Mouse (Mus musculus) hindbrain, embryonic 14.5 days (tissue): ENCODE results near the gene Tsku. TPM values are rescaled to one million over a fixed set of nuclear protein-coding genes. Genes with fewer than 3 reads are reported as not detected.

Source experiments
- ATAC-seq: fragments of 200-750 bp; cut with Nextera tagmentation; 2 replicates; pipeline ENCODE4 v1.8.0; 2017; ENCODE audit warnings: moderate number of reproducible peaks, mild to moderate bottlenecking, moderate TSS enrichment, moderate library complexity; ENCODE audit not compliant: low FRiP score
- DNase-seq: peaks from one replicate; pipeline ENCODE4 v3.0.0-alpha.2; 2015; ENCODE audit warnings: low spot score
- H3K27ac ChIP-seq: fragments of 300-500 bp; sonication (generic); 2 replicates; pipeline ENCODE4 v1.5.1; 2014; ENCODE audit warnings: mild to moderate bottlenecking, moderate library complexity
- H3K27me3 ChIP-seq: fragments of 300-500 bp; sonication (generic); 2 replicates; pipeline ENCODE4 v1.6.1; 2014; ENCODE audit warnings: mild to moderate bottlenecking, low read length, mixed read lengths; ENCODE audit not compliant: control insufficient read depth, insufficient read depth
- H3K36me3 ChIP-seq: fragments of 300-500 bp; sonication (generic); replicated peaks from 2 replicates; pipeline ENCODE4 v1.6.1; 2014; ENCODE audit not compliant: control insufficient read depth, insufficient read depth
- H3K4me1 ChIP-seq: fragments of 300-500 bp; sonication (generic); replicated peaks from 2 replicates; pipeline ENCODE4 v1.6.1; 2014; ENCODE audit warnings: antibody characterized with exemption, low read length, mixed read lengths; ENCODE audit not compliant: control insufficient read depth, insufficient read depth
- H3K4me2 ChIP-seq: fragments of 300-500 bp; sonication (generic); replicated peaks from 2 replicates; pipeline ENCODE4 v1.6.1; 2014; ENCODE audit warnings: mild to moderate bottlenecking, moderate library complexity
- H3K4me3 ChIP-seq: fragments of 300-500 bp; sonication (generic); replicated peaks from 2 replicates; pipeline ENCODE4 v1.5.1; 2014; ENCODE audit warnings: mild to moderate bottlenecking, low read length
- H3K9ac ChIP-seq: fragments of 300-500 bp; sonication (generic); 2 replicates; pipeline ENCODE4 v1.6.1; 2014
- H3K9me3 ChIP-seq: fragments of 300-500 bp; sonication (generic); 2 replicates; pipeline ENCODE4 v1.6.1; 2016; ENCODE audit warnings: low read length; ENCODE audit not compliant: control insufficient read depth
- WGBS: fragments of 180-500 bp; shearing (Covaris S2); extraction: QIAGEN DNeasy Blood & Tissue Kit; methylation state at CpG from one replicate; pipeline ENCODE4 v1.1.7; 2014; 5-methylcytosine and 5-hydroxymethylcytosine counted together
- polyA plus RNA-seq: library from polyadenylated mRNA; unstranded; fragments of >200 nt; fragmentation: Nextera tagmentation; extraction: Ambion mirVana; gene quantifications from 2 replicates; pipeline ENCODE4 v1.2.1, GENCODE M21; 2014

The Tsku gene
- polyA plus RNA-seq, 1 experiment from 2014 or later: 11.7 TPM

DNA sequence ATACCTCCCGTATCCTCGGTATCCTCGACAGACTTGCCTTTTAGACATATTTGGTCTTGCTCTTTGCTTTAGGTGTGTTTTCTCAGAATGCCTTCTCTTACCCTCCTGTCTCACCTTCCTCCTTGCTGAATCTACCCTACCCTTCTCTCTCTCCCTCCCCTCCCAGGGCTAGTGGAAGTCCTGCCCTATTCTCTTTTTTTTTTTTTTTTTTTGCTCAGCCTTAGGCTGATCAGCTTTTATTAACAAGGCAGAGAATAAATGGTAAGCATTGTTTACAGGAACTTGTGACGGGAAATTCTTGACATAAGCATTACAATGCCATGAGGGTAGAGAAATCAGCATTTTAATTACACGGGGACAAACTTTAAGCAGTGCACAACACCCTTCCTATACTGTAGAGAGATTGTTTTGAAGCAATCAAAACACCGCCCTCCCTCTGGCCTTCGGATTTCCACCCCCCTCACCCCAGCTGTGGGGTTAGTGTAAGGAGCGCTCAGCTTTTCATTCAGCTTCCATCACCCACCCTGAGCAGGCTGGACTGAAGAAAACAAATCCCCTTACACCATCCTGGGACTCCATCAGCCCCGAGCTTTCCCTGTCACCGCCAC lies 8.7 kb upstream of the Tsku start:
- WGBS: 47% methylated on average over 10 of the region's 10 CpGs
- DNase-seq: no peak
- Histone ChIP-seq H3K9ac (no peak overlapping the region), H3K9me3 (no peaks in the 10 kb centered on the region), H3K36me3 (no peaks in the 10 kb centered on the region), H3K4me2 (no peak overlapping the region), H3K27me3 (no peaks in the 10 kb centered on the region), H3K27ac (no peak overlapping the region), H3K4me1 (no peaks in the 10 kb centered on the region), H3K4me3 (no peak overlapping the region)
- ATAC-seq: no peak

DNA sequence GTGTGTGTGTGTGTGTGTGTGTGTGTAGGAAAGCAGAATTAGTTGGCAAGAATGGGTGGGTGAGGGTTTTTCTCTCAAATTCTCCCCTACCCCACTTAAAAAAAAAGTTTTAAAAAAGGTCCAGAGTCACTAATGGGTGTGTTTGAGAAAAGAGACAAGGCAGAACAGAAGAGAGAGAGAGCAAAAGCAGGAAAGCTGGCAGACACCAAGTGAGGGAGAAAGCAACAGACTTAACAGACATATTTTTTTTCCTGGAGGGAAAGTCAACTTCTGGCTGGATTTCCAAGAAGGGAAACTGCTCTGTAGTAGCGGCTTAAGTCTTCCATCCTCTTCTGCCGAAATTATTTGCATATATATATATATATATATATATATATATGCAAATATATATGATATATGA lies 534 bp upstream of the Tsku start:
- no peak overlapping the region for H3K27ac ChIP-seq
- WGBS: 43% methylated on average over 2 of the region's 2 CpGs

DNA sequence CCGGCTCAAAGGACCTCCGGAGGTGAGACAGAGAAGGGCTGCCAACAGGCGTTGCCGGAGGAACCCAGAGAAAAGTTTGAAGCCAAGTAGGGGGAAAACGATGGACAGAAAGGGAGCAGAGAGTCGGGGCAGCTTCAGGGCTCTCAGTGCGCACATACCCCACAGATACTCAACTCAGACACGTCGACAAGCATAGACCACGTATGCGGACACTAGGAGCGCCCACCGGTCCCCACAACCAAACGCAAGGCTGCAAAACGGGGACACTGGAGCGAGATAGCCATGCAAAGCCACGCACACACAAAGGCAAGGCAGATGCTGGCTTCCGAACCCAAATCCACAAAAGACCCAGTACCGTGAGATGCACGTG lies 522 bp downstream of the Tsku start:
- Histone ChIP-seq H3K9me3 (no peaks in the 10 kb centered on the region), H3K36me3 (no peaks in the 10 kb centered on the region), H3K4me3 (peak overlapping the region; percentile 65), H3K4me2 (peak overlapping the region; percentile 90), H3K27ac (peak overlapping the region; percentile 84), H3K27me3 (no peaks in the 10 kb centered on the region), H3K9ac (peak overlapping the region; percentile 84), H3K4me1 (peaks cover 35% of the 10 kb centered on the region)
- WGBS: 0% methylated on average over 20 of the region's 20 CpGs
- ATAC-seq (peak; percentile 31), DNase-seq (peak; percentile 70)

More for the DNA sequence above, 534 bp upstream of the Tsku start:
- peaks cover 25% of the 10 kb centered on the region for H3K4me1 ChIP-seq
- H3K9ac ChIP-seq: no peak overlapping the region
- no peaks in the 10 kb centered on the region for H3K27me3 ChIP-seq
- DNase-seq (no peak), ATAC-seq (no peak)
- H3K4me2 ChIP-seq: peak overlapping the region; percentile 90
- no peaks in the 10 kb centered on the region for H3K9me3 ChIP-seq
- H3K36me3 ChIP-seq: no peaks in the 10 kb centered on the region
- peak overlapping the region; percentile 65 for H3K4me3 ChIP-seq

DNA sequence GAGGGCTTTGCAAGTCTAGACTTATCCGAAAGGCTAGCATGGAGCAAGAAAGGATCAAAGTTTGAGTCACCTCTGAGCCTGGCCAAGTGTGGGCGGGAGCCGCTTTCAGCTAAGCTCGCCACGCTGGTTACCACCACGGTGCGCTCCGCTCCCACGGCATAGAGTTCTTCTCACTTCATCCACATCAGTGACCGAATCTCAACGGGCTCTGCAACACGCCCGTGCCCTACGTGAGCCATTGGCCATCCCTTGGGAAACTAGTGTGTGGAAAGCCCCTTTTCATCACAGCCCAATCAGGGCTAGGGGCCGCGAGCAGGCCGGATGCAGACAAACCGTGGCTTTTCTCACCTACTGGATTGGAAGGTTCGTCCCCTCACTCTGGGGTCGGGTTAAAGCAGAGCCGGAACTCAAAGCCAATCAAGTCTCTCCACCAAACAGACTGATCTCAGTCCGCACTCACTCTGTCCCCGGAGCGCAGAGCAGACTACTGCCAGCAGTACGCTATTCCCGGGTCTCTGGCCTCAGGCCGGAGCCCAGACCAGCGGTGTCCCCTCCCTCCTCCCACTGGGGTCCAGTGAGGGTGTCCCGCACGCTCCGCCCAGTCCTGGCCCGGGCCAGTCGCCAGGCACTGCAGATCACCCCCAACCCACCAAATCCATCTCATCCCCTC lies 1.0 kb downstream of the Tsku start:
- Histone ChIP-seq H3K9me3 (no peaks in the 10 kb centered on the region), H3K9ac (peak overlapping the region; percentile 84), H3K27me3 (no peaks in the 10 kb centered on the region), H3K4me1 (peaks cover 39% of the 10 kb centered on the region), H3K27ac (peak overlapping the region; percentile 84), H3K36me3 (no peaks in the 10 kb centered on the region), H3K4me3 (peak overlapping the region; percentile 65), H3K4me2 (peak overlapping the region; percentile 90)
- ATAC-seq (peak; percentile 66), DNase-seq (peak; percentile 29)
- WGBS: under 1% methylated on average over 33 of the region's 33 CpGs

DNA sequence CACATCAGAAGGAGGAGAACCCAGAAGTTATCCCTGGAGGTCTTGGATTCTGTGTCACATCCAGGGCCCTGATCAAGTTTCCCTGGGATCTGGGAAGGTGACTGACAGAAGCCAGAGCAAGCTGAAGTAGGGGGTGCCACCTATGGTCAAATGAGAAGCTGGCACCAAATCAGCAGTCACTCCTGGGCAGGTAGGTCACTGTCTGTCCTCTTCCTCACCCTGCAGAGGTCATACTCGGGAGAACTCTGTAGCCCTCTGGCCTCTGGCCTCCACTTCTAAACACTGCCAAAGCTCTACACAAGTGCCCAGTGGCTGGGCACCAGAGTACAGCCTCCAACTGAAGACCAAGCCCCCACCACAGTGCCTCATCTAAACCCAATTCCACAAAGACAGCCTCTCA lies 3.1 kb downstream of the Tsku start:
- 74% methylated on average over 1 of the region's 1 CpGs for WGBS
- H3K4me1 ChIP-seq: peaks cover 52% of the 10 kb centered on the region
- H3K4me2 ChIP-seq: peak overlapping the region; percentile 90
- H3K9ac ChIP-seq: 0 out of 2 replicates have a peak overlapping the region, but pooled peaks have one; percentile 9
- H3K27me3 ChIP-seq: no peaks in the 10 kb centered on the region
- DNase-seq: no peak
- H3K9me3 ChIP-seq: no peaks in the 10 kb centered on the region
- H3K36me3 ChIP-seq: no peaks in the 10 kb centered on the region
- H3K27ac ChIP-seq: no peak overlapping the region
- ATAC-seq: no peak
- H3K4me3 ChIP-seq: no peak overlapping the region

DNA sequence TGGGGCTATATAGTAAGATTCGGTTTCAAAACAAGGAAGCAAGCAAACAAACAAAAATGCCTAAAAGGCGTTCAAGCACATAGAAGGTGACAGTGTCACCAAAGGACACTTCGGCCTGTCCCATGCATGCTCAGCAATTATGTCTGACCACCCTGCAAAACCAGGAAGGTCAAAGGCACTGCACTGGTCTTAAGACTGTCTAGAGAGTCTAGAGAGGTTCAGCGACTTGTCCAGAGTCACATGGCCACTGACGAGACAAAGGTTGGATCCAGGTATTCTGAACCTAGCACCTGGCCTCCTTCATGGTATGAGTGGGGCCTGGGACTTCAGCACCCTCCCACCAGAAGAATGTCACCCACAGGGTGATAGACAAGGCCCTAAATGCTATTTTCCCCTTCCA lies 3.8 kb downstream of the Tsku start:
- Histone ChIP-seq H3K36me3 (peaks cover 5% of the 10 kb centered on the region; the same call in 1 of the 2 replicates), H3K27ac (no peak overlapping the region), H3K4me2 (no peak overlapping the region), H3K27me3 (no peaks in the 10 kb centered on the region), H3K9ac (no peak overlapping the region), H3K9me3 (no peaks in the 10 kb centered on the region), H3K4me1 (peaks cover 52% of the 10 kb centered on the region), H3K4me3 (no peak overlapping the region)
- no peak for ATAC-seq
- no peak for DNase-seq
- 83% methylated on average over 5 of the region's 5 CpGs for WGBS

DNA sequence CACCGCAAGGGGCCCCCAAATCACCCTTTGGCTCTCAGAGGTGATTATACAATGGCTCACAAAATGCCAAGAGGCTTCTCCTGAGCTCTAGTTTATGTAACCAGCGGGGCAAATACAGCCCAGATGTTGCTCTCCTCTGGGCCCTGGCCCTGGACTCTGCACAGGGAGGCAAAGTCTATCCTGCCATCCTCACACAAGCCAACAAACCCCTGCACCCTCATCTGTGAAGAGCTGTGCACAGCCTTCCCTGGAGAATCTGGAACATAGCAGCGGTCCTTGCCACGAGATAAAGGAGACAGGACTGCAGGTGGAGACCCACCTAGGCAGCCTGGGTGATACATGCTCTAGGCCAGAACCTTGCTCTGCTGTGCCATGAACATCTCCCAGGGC lies 6.2 kb downstream of the Tsku start:
- Histone ChIP-seq H3K4me2 (no peak overlapping the region), H3K27ac (no peak overlapping the region), H3K4me1 (peaks cover 50% of the 10 kb centered on the region), H3K27me3 (no peaks in the 10 kb centered on the region), H3K36me3 (peaks cover 28% of the 10 kb centered on the region), H3K9ac (no peak overlapping the region; the same call in 1 of the 2 replicates), H3K4me3 (no peak overlapping the region), H3K9me3 (no peaks in the 10 kb centered on the region)
- ATAC-seq: no peak
- DNase-seq: no peak
- 47% methylated on average over 4 of the region's 4 CpGs for WGBS

DNA sequence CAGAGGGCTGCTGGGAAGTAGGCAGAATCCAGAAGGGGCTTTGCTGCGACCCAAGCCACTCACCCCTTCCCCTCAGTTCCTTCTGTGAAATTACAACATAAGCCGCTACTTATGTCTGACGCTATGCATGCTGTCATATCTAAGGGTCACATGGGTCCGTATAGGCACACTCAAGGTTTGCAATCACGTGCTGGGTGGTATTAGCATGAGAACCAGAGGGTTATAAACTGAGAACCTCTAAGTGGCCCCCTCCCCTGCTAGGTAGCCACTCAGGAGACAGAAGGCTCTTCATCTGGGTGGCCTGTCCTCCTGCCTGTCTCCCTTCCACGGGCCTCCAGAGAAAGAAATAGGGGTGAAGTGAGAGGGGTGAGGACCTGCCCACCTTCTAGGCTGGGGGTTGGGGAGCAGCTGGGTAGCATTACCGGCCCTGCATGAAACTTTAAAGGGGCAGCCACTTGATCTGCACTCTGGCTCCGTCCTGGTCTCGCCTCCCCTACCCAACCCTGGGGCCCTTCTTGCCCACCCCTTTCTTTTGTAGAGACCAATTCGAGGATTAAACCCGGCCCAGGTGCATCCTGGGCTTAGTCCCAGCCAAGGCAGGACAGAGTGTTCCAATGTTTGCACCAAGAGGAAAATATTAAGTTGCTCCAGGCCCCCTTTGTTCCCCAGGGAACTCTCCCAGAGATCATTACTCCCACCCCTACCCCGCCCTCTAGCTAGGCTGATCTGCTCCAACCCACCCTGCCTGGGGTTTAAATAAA lies 6.8 kb downstream of the Tsku start:
- no peak for ATAC-seq
- peaks cover 44% of the 10 kb centered on the region for H3K4me1 ChIP-seq
- WGBS: 36% methylated on average over 12 of the region's 12 CpGs

DNA sequence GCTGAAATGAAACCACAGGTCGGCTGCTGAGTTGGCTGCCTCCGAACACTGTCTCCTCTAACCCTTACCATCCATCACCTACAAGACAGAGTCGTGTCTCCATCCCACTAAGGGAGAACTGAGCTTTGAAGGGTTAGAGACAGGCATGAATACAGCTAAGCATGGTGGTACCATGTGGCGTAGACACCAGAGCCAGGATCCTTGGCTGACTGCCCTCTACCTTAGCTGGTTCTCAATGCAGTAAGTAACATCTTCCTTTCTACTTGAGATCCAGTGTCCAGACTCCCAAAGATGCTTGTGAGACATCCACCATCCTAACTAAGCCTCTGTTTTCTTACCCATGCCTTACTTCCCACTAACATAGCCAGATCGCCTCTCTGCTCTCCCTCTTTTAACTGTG lies 7.5 kb downstream of the Tsku start:
- peaks cover 38% of the 10 kb centered on the region for H3K4me1 ChIP-seq
- no peaks in the 10 kb centered on the region for H3K9me3 ChIP-seq
- no peaks in the 10 kb centered on the region for H3K27me3 ChIP-seq
- DNase-seq: no peak
- H3K9ac ChIP-seq: no peak overlapping the region
- no peak overlapping the region for H3K27ac ChIP-seq
- no peak for ATAC-seq
- no peak overlapping the region for H3K4me3 ChIP-seq
- H3K4me2 ChIP-seq: no peak overlapping the region
- H3K36me3 ChIP-seq: peaks cover 30% of the 10 kb centered on the region
- 87% methylated on average over 5 of the region's 5 CpGs for WGBS

More for the DNA sequence above, 6.8 kb downstream of the Tsku start:
- no peak for DNase-seq
- no peak overlapping the region for H3K4me3 ChIP-seq
- no peaks in the 10 kb centered on the region for H3K9me3 ChIP-seq
- H3K27me3 ChIP-seq: no peaks in the 10 kb centered on the region
- H3K36me3 ChIP-seq: peaks cover 30% of the 10 kb centered on the region
- H3K27ac ChIP-seq: no peak overlapping the region
- no peak overlapping the region; the same call in 1 of the 2 replicates for H3K9ac ChIP-seq
- H3K4me2 ChIP-seq: no peak overlapping the region
